Mouse (Mus musculus) forelimb bud, embryonic 11.5 days (tissue): ENCODE measurements around the gene Rhcg.

Source experiments
- DNase-seq: peaks from one replicate; pipeline ENCODE4 v3.0.0-alpha.2; 2012; ENCODE audit warnings: low read depth, low spot score

Gene Rhcg

GRCm38 (mm10) chr7:79602006-79602405 is 15.5 kb downstream of the Rhcg start:
- no peak for DNase-seq

DNA sequence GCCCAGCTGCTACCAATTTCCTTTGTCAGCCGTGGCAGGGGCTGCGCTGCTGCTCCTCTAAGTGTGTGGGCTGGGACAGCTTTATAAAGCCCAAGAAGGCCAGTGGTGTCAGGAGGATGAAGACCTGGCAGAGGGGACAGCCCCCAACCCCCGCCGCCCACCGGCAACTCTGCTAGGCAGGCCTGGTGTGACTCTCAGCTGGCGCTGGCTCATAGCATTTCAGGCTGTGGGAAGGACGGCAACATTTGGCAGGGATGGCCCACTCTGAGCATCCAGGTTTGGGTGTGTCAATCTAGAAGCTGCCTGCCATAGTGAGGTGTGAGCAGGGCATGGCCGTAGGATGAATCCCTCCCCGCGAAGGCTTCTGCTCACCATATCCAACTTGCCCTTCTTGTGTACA is 17.3 kb downstream of the Rhcg start:
- DNase-seq: no peak

DNA sequence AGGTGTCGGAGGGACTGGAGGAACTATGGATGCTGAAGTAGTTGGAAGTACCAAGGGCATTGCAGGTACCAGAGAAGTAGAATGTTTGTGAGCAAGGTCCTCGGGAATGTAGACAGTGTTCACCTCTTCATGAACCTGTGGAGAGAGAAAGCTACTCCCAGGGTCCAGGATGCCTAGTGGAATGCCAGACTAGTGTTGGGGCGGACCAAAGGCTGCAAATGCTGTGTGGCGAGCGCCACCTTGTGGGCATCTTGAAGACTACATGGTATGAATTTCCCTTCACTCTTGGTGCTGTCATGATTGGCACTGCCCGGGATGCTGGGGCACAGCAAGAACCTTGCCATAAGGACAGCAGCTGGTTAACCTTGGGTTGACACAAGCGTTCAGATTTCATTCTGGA is 22.6 kb downstream of the Rhcg start:
- peak; percentile 84 for DNase-seq

DNA sequence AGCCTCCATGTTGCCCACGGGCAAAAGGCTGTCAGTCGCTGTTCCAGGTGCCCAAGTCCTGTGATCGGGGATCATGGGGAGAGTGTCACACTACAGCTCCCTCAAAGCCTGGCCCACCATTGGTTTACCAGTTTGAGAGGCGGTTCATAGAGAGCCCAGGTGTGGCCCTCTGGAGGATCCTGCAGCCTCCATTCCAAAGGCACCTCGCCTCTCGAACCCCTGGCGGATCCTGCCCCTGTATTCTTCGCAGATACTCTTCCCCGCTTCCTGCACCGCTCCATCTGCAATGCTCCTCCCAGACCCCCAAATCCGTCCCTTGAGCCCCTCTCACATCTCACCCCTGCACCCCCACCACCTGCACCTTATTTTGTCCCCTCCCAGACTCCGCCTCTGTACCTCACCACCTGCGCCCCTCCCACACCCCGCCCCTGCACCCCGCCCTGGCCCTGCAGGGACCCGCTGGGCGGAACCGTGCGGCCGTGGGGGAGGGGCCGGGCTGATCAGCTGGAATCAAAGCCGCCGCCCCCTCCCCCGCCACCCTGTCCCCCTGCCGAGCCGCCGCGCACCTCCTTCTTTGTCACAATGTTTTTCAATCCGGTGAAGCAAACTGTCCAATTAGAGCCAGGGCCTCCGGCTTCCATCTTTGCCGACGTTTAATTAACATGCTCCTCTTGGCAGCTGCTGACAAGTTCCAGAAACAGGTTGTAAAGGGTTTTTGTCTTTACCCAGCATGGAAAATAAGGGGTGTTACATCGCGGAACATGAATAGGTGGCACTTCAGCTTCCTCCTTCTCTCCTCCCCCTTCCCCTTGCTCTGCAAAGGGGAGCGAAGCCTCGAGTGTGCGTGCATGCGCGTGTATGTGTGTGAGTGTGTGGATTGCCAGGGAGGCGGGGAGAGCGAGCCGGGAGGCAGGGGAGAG is 25.4 kb downstream of the Rhcg start:
- DNase-seq: peak; percentile 51

- DNase-seq: no peak
These were observed 26.8 kb downstream of the Rhcg start for GRCm38 (mm10) chr7:79590560-79591110.

DNA sequence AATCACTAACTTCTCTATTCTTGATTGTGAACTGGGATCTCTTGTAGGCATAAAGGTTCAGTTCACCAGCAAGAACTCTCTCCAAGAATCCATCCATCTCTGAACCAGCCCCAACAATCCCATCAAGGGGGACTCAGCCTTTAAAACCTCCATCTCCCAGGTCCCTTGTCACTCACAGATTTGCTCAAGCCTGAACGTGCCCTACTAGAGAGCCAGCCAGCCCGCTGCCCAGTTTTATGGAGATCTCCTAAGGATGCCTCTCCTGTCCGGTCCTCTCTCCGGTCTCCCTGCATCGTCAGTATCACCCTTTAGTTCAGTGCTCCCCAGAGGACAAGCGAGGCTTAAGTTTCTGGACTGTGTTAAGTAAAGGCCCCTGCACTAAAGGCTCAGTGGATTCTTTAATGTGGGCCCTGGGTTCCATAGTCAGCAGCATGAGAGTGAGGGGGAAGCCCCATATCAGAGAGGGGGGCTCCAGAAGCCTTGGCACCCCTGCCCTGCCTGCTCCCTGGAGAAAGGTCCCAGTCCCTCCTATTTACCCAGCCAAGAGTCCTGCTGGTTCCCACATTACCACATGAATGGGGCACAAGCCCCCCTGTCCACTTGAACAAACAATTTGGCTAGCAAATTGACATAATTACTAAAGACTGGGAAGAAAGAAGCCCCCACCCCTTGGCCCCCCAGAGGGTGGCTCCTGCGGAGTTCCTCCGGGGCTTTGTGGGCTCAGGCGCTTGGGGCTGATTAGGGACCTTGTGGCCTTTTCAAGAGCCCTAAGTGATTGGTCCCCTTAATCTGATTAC is 27.5 kb downstream of the Rhcg start:
- no peak for DNase-seq

- no peak for DNase-seq
These were observed 29.2 kb downstream of the Rhcg start for GRCm38 (mm10) chr7:79588284-79588683.

GRCm38 (mm10) chr7:79578851-79579241 is 38.6 kb downstream of the Rhcg start:
- DNase-seq: no peak

DNA sequence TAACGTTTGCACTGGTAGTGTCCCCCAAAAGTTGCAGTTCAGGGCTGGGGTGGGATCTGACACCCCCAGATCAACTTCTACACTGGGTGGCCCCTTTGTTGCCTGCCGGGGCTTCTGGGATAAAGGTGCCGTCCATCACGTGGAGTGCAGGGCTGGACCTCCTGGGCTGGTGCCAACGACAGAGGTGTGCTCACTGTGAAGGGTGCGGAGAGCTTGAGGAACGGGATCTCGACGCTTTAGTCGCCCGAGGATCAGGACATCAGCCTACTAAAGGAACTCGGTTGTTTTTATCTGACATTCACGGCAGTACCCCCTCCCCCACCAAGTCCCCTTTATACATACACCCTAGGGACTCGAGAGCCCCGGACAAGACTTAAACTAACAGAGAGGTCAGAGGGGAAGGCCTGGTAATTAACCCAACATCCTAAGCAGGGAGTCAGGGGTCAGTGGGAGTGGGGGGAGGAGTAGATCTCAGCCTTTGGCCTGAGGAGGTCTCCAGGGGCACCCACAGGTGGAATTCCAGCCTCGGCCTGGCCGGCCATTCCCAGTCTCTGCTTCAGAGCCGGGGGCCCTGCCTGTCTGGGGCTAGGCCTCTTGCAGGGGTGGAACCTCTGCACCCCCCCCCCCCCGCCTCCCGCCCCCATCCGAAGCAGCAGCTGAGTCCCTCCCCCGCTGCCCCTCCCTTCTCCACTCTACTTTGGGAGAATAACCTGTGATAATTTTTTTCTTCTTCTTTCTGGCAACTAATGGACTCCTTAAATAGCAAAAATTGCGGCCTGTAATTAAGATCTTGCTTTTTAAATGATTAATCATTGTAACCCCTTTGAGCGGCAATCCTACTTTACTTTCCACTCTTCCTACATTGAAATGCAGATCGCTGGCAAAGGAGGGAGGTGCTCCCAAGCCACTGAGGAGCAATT is 39.3 kb downstream of the Rhcg start:
- DNase-seq: no peak

DNA sequence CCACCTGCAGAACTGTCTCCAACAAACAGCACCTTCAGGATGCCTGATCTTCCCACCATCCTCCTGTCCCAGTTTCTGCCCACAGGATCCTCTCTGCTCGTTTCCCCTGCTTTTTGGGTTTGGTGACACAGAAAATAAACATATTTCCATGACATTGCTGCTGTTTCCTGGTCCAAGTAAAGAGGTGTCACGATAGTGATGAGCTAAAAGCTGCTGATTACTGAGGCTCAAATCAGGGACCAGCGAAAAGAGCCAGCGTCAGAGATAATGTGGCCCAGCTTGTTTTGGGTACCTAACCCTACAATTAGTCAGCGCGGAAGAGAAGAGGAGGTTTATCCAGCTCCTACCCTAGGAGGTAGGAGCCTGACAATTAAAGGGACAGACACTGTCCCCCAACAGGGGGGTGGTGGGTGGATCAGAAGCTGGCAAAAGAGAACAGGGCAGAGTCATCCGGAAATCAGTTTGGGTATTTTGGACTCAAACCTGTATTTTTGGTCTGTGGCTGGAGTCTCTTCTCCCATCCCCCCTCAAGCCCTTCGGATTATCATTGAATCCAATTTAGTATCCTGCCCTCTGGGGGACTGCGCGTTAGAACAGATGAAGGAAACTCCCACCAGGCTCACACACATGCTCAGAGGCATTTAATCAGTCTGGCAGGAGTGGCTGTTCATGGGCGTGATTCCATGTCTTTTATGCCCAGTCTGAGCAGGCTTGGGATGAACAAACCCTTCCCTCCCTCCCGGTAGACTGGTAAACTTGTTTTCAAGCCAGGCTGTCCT is 40.2 kb downstream of the Rhcg start:
- DNase-seq: no peak

- DNase-seq: peak; percentile 41
These were observed 40.8 kb downstream of the Rhcg start for GRCm38 (mm10) chr7:79576659-79577058.

- no peak for DNase-seq
These were observed 45.2 kb downstream of the Rhcg start for GRCm38 (mm10) chr7:79572191-79572818.

- no peak for DNase-seq
These were observed 48.4 kb downstream of the Rhcg start for GRCm38 (mm10) chr7:79568937-79569535.

DNA sequence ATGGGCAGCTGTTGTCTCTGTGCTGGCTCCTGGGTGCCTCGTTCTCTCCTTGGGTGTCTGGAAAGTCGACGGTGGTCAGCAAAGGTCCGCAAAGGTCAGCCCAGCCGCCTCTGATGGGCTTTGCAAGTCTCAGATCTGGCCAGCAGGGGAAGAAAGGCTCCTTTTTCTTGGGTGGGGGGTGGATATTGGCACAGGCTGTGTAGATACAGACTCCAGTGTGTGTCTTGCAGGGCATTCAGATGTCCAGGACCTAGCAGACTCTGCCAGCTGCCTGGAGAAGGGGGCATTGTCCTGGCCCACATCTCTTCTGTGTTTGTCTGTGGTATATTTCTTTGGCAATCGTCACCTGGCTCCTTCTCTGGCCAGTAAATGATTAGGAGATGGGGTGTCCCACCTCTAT is 49.2 kb downstream of the Rhcg start:
- DNase-seq: no peak

DNA sequence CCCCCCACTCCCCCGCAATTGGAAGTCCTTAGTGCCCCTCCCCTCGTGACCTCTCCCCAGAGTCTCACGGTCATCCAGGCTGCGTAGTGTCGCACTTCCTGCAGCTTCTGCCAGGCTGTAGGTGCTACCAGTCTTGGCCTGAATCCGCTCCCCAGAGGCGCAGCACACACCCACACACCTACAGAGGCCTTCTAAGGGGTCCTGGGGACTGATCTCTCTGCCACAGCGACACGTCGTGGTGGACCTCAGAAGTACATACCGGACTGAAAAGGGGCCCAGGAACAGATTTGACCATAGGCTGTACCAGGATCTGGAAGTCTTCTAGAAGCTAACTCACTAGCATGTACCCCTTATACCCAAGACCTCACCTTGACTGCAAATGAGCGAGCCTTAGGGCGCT is 53.8 kb downstream of the Rhcg start:
- DNase-seq: peak; percentile 32

DNA sequence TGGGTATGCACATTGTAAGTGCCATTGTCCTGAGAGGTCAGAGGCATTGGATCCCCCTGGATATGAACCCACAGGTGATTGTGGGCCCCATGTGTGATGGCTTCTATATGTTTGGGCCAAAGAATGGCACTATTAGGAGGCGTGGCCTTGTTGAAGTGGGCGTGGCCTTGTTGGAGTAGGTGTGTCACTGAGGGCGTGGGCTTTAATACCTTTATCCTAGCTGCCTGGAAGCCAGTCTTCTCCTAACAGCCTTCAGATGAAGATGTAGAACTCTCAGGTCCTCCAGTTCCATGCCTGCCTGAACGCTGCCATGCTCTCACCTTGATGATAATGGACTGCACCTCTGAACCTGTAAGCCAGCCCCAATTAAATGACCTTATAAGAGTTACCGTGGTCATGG is 55.1 kb downstream of the Rhcg start:
- no peak for DNase-seq

DNA sequence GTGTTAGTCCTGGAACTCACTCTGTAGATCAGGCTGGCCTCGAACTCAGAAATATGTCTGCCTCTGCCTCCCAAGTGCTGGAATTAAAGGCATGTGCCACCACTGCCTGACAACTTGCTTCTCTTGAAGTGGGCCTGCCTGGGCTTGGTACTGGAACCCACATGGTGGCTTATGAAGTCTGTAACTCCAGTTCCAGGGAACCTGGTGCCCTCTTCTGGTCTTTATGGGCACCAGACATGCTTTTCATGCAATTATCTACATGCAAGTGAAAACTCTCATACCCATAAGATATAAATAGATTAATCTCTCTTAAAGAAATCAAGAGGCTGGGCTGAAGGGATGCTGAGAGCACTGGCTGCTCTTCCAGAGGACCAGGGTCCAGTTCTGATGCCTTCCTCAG is 58.8 kb downstream of the Rhcg start:
- DNase-seq: no peak

- no peak for DNase-seq
These were observed 59.7 kb downstream of the Rhcg start for GRCm38 (mm10) chr7:79557728-79558221.

DNA sequence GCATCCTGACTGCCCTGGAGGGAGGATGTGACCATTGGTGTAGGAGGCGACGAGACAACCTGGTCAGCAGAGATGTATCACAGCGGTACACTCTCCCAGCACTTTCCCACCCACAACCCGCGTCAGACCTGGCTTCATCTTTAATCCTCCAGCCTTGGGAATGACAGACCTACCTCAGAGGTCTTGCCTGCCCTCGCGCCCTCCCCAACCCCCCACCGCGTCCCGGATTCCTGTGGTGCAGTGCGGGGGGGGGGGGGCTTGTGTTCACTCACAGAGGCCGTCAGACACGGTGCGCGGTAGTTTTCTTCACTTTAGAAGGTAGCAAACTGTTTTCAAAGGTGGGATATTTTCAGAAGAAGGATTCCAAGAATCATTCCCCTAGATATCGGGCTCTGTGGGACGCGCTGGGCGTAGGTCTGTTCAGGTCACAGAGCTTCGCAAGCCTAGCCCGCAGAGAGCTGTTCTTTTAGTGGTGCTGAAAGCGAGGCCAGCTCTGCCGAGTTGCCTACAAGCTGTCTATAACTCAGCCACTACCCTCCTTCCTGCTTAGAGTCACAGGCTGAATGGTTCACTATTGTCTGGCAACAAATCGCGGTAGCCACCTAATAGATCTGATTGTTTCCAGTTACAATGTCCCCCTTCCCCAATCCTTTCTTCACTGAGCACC is 62.0 kb downstream of the Rhcg start:
- DNase-seq: peak; percentile 78
